Mouse (Mus musculus) stomach, postnatal 0 days (tissue): Measurements from ENCODE around the gene Fhod1. TPM values are rescaled to one million over a fixed set of nuclear protein-coding genes. Genes with fewer than 3 reads are reported as not detected.

Source experiments
- ATAC-seq: fragments of 200-750 bp; cut with Nextera tagmentation; 2 replicates; pipeline ENCODE4 v1.8.0; 2017; ENCODE audit not compliant: low FRiP score, low TSS enrichment
- DNase-seq: peaks from one replicate; pipeline ENCODE4 v3.0.0-alpha.2; 2016; ENCODE audit warnings: low spot score
- H3K27ac ChIP-seq: fragments of 300-500 bp; sonication (generic); replicated peaks from 2 replicates; pipeline ENCODE4 v1.5.1; 2014; ENCODE audit warnings: mild to moderate bottlenecking, control low read depth
- H3K27me3 ChIP-seq: fragments of 300-500 bp; sonication (generic); 2 replicates; pipeline ENCODE4 v1.6.1; 2014; ENCODE audit warnings: low read length; ENCODE audit not compliant: control insufficient read depth, insufficient read depth
- H3K36me3 ChIP-seq: fragments of 300-500 bp; sonication (generic); 2 replicates; pipeline ENCODE4 v1.6.1; 2014; ENCODE audit warnings: low read length, mixed read lengths; ENCODE audit not compliant: control insufficient read depth, insufficient read depth
- H3K4me1 ChIP-seq: fragments of 300-500 bp; sonication (generic); replicated peaks from 2 replicates; pipeline ENCODE4 v1.6.1; 2014; ENCODE audit warnings: antibody characterized with exemption; ENCODE audit not compliant: control insufficient read depth, insufficient read depth
- H3K4me2 ChIP-seq: fragments of 300-500 bp; sonication (generic); replicated peaks from 2 replicates; pipeline ENCODE4 v1.6.1; 2014; ENCODE audit warnings: low read depth, mild to moderate bottlenecking, control low read depth, moderate library complexity
- H3K4me3 ChIP-seq: fragments of 300-500 bp; sonication (generic); 2 replicates; pipeline ENCODE4 v1.5.1; 2014; ENCODE audit warnings: low read depth, low read length, control low read depth
- H3K9ac ChIP-seq: fragments of 300-500 bp; sonication (generic); 2 replicates; pipeline ENCODE4 v1.6.1; 2014; ENCODE audit warnings: mild to moderate bottlenecking, low read length, control low read depth, mixed read lengths
- H3K9me3 ChIP-seq: fragments of 300-500 bp; sonication (generic); 2 replicates; pipeline ENCODE4 v1.6.1; 2016; ENCODE audit warnings: low read length; ENCODE audit not compliant: control insufficient read depth
- CTCF ChIP-seq: IDR thresholded peaks from 2 replicates; pipeline ENCODE4 v1.5.1; 2016; ENCODE audit warnings: antibody characterized with exemption, low read depth, mild to moderate bottlenecking, moderate library complexity
- EP300 ChIP-seq: optimal IDR thresholded peaks from 2 replicates; pipeline ENCODE3; 2016; ENCODE audit warnings: antibody characterized with exemption
- WGBS: fragments of 180-500 bp; shearing (Covaris S2); extraction: QIAGEN DNeasy Blood & Tissue Kit; methylation state at CpG from one replicate; pipeline ENCODE4 v1.1.7; 2014; 5-methylcytosine and 5-hydroxymethylcytosine counted together
- polyA plus RNA-seq: library from polyadenylated mRNA; unstranded; fragments of >200 nt; fragmentation: Nextera tagmentation; extraction: Ambion mirVana; gene quantifications from 2 replicates; pipeline ENCODE4 v1.2.1, GENCODE M21; 2015

Gene Fhod1
- polyA plus RNA-seq, 1 experiment from 2014 or later: 0.63 TPM

- H3K27ac ChIP-seq: no peak overlapping the region
- no peak overlapping the region for H3K9ac ChIP-seq
- H3K36me3 ChIP-seq: peaks cover 12% of the 10 kb centered on the region; the same call in 1 of the 2 replicates
- TF ChIP-seq CTCF (no peak), EP300 (no peak)
- H3K9me3 ChIP-seq: no peaks in the 10 kb centered on the region
- ATAC-seq: no peak; the same call in 1 of the 2 replicates
- no peaks in the 10 kb centered on the region for H3K4me1 ChIP-seq
- H3K4me2 ChIP-seq: no peak overlapping the region
- no peak overlapping the region for H3K4me3 ChIP-seq
- peak; percentile 13 for DNase-seq
- 82% methylated on average over 4 of the region's 4 CpGs for WGBS
- H3K27me3 ChIP-seq: no peaks in the 10 kb centered on the region
These were observed 29.8 kb downstream of the Fhod1 start for GRCm38 (mm10) chr8:105317941-105318340.

GRCm38 (mm10) chr8:105315073-105315769 is 32.5 kb downstream of the Fhod1 start:
- H3K9me3 ChIP-seq: no peaks in the 10 kb centered on the region
- no peak for ATAC-seq
- H3K36me3 ChIP-seq: peaks cover 13% of the 10 kb centered on the region; the same call in 1 of the 2 replicates
- H3K27me3 ChIP-seq: no peaks in the 10 kb centered on the region
- no peak overlapping the region for H3K4me3 ChIP-seq
- DNase-seq: no peak
- no peak overlapping the region for H3K27ac ChIP-seq
- no peak for TF ChIP-seq EP300
- no peak for TF ChIP-seq CTCF
- 87% methylated on average over 18 of the region's 18 CpGs for WGBS
- H3K9ac ChIP-seq: no peak overlapping the region
- no peaks in the 10 kb centered on the region for H3K4me1 ChIP-seq
- H3K4me2 ChIP-seq: no peak overlapping the region

- Histone ChIP-seq H3K4me2 (no peak overlapping the region), H3K27me3 (no peaks in the 10 kb centered on the region), H3K4me3 (no peak overlapping the region), H3K36me3 (peaks cover 13% of the 10 kb centered on the region), H3K27ac (no peak overlapping the region), H3K9ac (no peak overlapping the region), H3K9me3 (no peaks in the 10 kb centered on the region), H3K4me1 (no peaks in the 10 kb centered on the region)
- ATAC-seq (no peak), DNase-seq (no peak)
- 79% methylated on average over 9 of the region's 9 CpGs for WGBS
- no peak for TF ChIP-seq CTCF
- no peak for TF ChIP-seq EP300
These were observed 33.9 kb downstream of the Fhod1 start for GRCm38 (mm10) chr8:105313622-105314402.

GRCm38 (mm10) chr8:105312891-105313481 is 34.8 kb downstream of the Fhod1 start:
- peaks cover 14% of the 10 kb centered on the region for H3K36me3 ChIP-seq
- no peaks in the 10 kb centered on the region for H3K4me1 ChIP-seq
- H3K4me2 ChIP-seq: no peak overlapping the region
- no peaks in the 10 kb centered on the region for H3K9me3 ChIP-seq
- DNase-seq (no peak), ATAC-seq (no peak)
- no peak overlapping the region for H3K4me3 ChIP-seq
- H3K27ac ChIP-seq: no peak overlapping the region
- no peak for TF ChIP-seq EP300
- TF ChIP-seq CTCF: no peak
- no peaks in the 10 kb centered on the region for H3K27me3 ChIP-seq
- no peak overlapping the region for H3K9ac ChIP-seq
- 90% methylated on average over 8 of the region's 8 CpGs for WGBS

GRCm38 (mm10) chr8:105311718-105312117 is 36.0 kb downstream of the Fhod1 start:
- DNase-seq (no peak), ATAC-seq (no peak)
- no peaks in the 10 kb centered on the region for H3K27me3 ChIP-seq
- 0 out of 2 replicates have a peak, but pooled peaks have one; percentile 19 for TF ChIP-seq CTCF
- TF ChIP-seq EP300: no peak
- H3K27ac ChIP-seq: no peak overlapping the region
- H3K9me3 ChIP-seq: no peaks in the 10 kb centered on the region
- H3K4me3 ChIP-seq: no peak overlapping the region
- 79% methylated on average over 1 of the region's 1 CpGs for WGBS
- no peak overlapping the region for H3K4me2 ChIP-seq
- peaks cover 16% of the 10 kb centered on the region for H3K36me3 ChIP-seq
- no peaks in the 10 kb centered on the region for H3K4me1 ChIP-seq
- no peak overlapping the region for H3K9ac ChIP-seq
